Mouse (Mus musculus) kidney, postnatal 14 days (tissue): Measurements from ENCODE around the gene Zfp810.

Experiments used
- DNase-seq: peaks from one replicate; pipeline ENCODE4 v3.0.0; 2022; ENCODE audit warnings: mixed read lengths

The Zfp810 gene

GRCm38 (mm10) chr9:22259184-22260091 lies 48.0 kb downstream of the Zfp810 start, which contains the start of gene Zfp599:
TSS of gene Zfp599 (minus strand) at chr9:22259895.
- peak; percentile 72 for DNase-seq

- DNase-seq, result no peak
These were observed 48.7 kb downstream of the Zfp810 start for GRCm38 (mm10) chr9:22258784-22259183.

DNA sequence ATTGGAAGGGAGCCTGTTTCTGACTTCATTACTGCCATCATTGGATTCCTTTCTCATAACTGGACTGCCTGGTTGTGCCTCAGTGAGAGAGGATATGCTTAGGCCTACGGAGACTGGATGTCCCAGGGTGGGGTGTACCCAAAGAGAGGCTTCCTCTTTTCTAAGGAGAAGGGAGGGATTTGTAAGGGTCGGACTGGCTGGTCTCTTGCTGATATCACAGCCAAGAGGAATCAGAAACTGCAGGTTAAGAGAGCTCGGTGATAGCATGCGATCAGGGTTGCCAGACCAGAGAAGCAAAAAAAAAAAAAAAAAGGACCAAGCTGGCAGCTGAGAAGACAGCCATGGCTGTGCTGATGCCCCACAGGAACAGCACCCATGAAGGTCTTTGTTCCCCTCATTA lies 50.9 kb downstream of the Zfp810 start:
- no peak for DNase-seq

DNA sequence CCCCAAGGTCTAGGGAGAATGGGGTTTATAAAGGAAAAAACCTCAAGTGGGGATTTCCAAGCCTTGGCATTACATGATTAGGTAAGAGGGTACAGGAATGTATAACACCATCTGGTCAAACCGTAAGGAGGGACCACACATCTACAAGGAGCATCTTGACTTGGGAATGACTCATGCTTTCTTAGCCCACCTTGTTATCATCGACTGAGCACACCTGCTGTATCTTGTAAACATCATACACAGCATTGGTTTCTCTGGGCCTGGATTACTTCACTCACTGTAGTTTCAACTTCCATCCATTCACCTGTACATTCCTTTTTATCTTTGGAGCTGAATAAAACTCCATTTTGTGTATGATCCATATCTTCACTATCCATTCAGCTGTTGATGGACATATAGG lies 63.2 kb downstream of the Zfp810 start:
- no peak for DNase-seq

- DNase-seq, result no peak
These were observed 67.4 kb downstream of the Zfp810 start for GRCm38 (mm10) chr9:22240001-22240400.

DNA sequence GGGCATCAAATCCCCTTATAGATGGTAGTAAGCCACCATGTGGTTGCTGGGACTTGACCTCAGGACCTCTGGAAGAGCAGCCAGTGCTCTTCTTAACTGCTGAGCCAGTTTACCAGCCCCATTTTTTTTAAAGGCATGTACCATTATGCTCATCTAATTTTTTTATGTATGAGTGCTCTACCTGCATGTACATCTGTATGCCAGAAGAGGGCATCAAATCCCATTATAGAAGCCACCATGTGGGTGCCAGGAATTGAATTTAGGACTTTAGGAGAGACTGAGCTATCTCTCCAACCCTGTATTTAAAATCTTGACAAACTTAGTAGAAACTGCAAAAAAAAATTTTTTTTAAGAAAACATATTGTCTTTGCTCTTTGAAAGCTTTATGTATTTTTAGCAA lies 76.9 kb downstream of the Zfp810 start:
- DNase-seq, result no peak

GRCm38 (mm10) chr9:22230061-22230460 lies 77.4 kb downstream of the Zfp810 start:
- DNase-seq, result no peak

GRCm38 (mm10) chr9:22229386-22230026 lies 77.9 kb downstream of the Zfp810 start:
- no peak for DNase-seq

DNA sequence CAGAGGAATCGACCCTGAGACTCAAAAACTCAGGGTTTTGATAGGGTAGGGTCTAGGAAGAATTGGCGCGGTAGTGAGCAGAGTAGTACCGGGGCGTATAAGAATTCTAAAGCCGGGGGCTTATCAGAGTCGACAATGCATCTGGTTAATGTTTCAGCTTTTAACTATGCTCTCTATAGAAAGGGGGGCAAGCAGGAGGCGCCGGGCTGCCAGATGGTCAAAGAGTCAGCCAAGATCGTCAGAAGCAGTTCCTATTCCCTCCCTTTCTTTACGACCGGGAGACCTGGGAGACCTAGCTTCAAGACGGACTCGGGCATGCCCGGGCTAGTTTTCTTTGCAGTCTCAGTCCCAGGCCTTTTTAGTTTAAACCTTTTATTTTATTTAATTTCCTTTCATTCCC lies 80.6 kb downstream of the Zfp810 start:
- peak; percentile 67 for DNase-seq
